Mouse (Mus musculus) CD4-positive helper T cell, adult 2 months (primary cell): ENCODE measurements at regions not wholly inside any gene's neighbourhood (a gene's known extent, or its start where the extent isn't known, plus 50 kb on each side); places are given as distances from the start of the nearest gene placed in this dataset.

Experiments used
- DNase-seq: peaks from one replicate; pipeline ENCODE4 v3.0.0-alpha.2; 2012; ENCODE audit warnings: low read depth, missing footprints, low spot score

DNA sequence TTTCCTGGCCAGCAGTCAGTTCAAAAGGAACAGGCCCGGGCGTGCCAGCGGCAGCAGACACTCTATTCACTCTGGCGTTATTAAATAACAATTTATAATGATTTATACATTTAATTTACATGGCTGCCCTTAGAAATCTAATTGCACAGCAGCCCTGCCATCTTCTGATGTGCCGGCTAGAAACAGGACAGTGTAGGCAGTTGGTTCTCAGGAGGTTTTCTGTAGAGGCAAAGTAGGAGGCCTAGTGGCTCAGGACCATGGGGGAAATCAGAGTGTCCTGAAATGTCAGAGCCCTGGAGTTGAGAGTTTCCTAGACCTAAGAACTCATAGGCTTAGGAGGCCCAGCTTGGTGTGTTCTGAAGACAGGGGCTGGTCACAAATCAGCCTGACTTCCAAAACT is 225.2 kb upstream of the Foxq1 start:
- no peak for DNase-seq

- DNase-seq, result no peak
These were observed 221.0 kb upstream of the Foxq1 start for GRCm38 (mm10) chr13:31334981-31335380.

- no peak for DNase-seq
These were observed 218.3 kb upstream of the Foxq1 start for GRCm38 (mm10) chr13:31337631-31338030.

DNA sequence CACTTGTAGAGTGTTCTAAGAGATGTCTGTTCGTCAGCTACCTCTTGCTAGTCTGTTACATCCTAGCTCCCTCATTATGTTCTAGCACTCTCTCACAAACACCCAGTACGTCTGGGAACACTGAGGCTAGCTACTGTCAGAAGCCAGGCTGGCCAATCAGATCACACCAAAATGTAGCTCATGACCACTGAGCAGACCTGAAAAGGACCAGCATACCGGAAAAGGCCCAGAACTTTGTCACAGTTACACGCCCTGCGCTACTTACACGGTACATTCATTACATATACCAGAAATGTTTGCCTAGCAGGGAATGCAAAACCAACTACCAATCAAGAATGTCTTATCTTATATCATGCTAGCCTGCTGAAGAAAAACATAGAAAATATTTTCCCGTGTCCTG is 216.5 kb upstream of the Foxq1 start:
- DNase-seq, result no peak

DNA sequence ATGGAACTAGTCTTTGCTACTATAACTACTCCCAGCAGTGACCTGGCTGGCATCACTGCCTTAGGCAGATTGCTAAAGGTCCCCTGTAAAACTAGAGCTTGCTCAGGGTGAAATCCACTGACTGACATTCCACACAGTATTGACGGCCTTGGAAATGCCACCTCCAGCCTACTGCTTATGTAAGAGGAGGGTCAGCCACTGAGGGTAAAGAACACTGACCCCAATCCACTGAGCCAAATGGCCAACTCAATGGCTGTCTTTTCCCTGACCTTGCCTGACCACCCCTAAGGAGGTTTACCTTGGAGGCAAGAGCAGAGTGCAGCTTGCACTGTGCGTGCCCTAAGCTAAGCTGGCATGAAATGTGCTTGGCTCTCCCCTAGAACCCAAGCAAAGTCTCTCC is 216.0 kb upstream of the Foxq1 start:
- DNase-seq, result no peak

DNA sequence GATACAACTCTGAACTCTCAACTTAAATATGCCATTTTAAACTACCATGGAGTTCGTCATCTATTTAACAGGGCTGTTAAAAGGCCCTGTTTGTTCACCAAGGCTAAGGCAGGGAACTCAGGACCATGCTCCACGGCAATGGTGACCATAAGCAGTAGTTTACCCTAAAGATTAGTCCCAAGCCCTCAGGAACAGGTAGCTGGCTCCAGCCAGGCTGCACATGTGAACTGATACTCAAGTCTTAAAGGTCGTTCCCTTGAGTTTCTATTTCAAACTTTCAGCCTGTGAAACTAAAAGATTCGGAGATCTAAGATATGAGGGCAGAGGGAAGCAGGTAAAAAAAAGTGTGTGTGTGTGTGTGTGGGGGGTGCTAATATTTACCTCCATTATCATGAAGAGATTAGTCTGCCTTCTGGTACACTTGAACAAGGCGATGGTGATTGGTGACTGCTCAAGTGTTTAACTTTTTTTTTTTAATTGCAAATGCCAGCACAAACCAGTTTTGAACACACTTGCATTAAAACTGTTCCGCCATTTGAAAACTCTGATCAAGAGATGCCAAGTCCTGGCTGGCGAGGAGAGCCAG is 215.5 kb upstream of the Foxq1 start:
- no peak for DNase-seq

GRCm38 (mm10) chr13:31341282-31342100 is 214.4 kb upstream of the Foxq1 start:
- DNase-seq, result no peak

DNA sequence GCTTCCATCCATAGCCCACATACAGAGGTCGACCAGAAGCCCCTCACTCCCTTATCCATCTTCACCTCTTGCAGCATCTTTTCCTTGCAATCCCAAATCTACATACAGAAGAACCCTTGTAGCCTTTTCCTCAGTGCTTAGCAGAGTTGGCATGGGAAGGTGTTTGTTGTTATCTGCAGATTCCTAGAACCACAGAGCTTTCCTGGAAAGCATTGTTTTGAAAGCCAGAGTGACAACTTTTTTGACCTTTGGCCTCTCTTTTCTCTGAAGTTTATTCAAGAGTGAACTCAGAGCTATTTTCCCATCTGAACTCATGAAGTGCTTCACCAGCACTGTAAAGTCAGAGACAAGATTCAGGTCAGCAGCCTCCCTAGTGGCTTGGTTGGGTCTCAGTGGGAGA is 209.7 kb upstream of the Foxq1 start:
- DNase-seq, result no peak

DNA sequence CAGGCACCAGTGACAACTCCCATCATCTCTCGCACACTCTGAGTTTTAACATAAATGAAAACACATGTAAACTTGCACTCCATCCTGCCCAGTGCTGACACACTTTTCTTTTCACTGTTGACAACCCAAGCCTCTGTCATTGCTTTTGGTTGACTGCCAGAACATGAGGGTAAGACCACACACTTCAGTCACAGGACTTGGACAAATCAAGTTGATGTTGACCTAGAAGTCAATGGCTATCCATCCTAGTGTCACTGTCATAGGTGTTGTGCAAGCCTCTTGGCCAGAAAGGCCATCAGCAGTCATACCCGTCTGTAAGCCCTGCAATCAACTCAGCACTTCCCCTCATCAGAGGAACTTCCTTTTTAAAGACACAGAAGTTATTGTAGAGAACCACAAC is 208.9 kb upstream of the Foxq1 start:
- no peak for DNase-seq

- no peak for DNase-seq
These were observed 206.3 kb upstream of the Foxq1 start for GRCm38 (mm10) chr13:31349671-31350070.

DNA sequence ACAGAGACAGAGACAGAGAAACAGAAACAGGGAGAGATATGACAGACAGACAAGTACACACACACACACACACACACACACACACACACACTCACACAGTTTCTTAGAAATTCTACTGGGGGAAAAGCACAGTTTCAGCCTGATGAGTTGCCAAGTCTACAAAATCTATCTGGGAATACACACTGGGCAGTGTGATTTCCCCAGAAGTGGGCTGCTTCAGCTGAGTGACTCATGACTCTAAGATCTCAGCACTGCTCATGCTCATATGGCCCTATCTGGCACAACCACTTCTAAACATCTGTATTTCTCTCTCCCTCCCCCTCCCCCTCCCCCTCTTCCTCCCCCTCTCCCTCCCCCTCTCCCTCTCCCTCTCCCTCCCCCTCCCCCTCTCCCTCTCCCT is 204.5 kb upstream of the Foxq1 start:
- DNase-seq, result no peak

- DNase-seq, result no peak
These were observed 203.1 kb upstream of the Foxq1 start for GRCm38 (mm10) chr13:31352825-31353224.

- DNase-seq, result no peak
These were observed 196.6 kb upstream of the Foxq1 start for GRCm38 (mm10) chr13:31359353-31359752.

DNA sequence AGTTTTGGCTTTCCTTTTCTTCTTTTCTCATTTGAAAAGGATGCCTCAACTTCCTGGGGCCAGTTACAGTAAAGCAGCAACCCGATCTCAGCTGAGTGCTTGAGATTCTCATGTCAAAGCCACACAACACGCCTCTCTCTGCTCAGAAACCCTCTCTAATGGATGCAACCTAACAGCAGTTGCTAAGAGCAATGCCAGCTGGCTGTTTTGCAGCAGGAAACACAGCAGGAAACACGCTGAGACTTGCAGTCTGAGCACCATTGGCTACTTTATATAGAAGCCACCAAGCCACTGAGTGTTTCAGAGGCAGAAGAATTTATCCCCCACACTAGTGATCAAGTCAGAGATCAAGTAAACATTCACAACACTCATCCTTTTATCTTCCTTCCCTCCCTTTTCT is 193.5 kb upstream of the Foxq1 start:
- no peak for DNase-seq

DNA sequence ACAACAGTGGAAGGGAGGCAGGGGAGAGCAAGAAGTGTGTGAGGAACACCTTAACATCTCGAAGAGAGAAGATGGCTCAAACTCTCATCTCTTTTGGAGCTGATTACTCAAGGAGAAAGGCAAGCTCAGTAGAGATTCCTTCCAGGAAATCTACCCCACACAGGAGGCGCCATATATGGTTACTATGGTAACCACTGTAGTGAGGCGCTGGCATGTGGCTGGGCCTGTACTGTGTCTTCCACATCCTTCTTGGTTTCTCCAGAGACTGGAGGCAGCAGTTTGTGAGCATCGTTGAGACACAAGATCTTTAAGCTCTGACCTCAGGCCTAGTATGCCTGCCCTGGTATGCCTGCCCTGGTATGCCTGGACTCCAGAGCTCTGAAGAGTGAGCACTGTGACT is 191.6 kb upstream of the Foxq1 start:
- no peak for DNase-seq

DNA sequence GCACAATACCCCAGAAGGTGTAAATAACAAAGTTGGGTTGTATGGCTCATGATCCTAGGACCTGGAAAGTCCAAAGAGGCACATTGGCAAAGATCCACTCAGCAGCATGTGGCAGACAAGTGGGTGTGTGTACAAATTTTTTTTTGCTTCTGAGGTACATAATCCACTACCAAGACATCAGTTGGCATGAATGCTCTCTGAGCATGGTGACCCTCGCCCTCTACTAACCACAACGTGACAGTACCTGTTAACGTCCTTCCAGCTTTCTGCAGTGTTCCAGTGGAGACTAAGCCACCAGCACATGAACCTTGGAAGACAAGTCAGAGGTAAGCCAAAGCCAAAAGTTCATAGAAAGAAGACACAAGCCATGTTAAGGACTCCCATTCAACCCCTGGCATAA is 188.7 kb upstream of the Foxq1 start:
- DNase-seq, result no peak

DNA sequence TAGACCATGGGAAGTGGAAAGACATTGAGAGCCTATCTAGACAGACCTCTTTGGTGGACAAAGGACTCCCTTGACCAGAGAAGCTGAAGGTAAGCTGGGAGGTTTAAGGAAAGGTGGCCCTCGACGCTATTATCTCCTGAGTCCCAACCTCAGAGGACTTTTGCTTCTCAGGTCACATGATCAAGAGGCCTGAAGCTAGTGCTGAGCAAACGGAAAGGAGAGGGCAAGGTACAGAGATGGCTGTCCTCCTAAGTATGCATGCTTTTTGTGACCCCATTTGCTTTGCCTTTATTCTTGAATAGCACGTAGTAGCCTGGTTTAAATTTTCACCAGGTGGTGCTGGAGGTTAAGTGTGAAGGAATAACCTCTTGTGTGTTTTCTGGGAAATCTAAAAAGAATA is 186.8 kb upstream of the Foxq1 start:
- DNase-seq, result no peak

DNA sequence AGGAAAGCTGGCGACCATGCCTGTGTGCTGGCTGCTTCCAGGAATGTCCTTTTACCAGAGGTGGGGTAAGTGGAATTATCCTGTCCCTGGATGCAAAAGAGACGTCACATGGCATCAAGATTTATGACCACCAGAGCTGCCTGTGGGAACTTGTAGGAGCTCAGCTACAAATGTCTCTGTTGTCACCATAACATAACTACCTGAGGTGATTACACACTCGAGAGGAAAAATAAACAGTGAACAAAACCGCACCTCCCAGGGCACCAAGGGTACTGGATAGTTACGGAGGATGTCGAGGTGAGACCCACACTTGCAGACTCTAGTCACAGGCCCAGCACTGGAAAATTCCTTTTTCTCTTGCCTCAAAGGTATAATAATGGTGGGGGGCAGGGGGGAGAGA is 185.1 kb upstream of the Foxq1 start:
- no peak for DNase-seq

DNA sequence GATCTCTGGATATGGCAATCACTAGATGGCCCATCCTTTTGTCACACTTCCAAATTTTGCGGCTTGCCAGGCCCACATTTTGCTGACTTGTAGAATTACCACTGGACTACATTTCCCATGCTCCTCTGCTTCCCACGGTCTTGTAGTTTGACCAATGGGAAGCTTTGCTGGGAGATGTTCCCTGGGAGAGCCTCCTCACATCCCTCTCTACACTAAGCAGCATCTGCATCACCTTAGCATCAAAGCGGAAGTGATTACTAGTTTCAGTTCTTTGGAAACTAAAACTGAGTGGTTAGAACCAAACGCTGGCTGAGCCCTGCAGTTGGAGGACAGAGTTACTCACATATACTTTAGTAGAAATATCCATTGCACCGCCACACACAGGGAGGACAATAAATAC is 181.9 kb upstream of the Foxq1 start:
- DNase-seq, result no peak

DNA sequence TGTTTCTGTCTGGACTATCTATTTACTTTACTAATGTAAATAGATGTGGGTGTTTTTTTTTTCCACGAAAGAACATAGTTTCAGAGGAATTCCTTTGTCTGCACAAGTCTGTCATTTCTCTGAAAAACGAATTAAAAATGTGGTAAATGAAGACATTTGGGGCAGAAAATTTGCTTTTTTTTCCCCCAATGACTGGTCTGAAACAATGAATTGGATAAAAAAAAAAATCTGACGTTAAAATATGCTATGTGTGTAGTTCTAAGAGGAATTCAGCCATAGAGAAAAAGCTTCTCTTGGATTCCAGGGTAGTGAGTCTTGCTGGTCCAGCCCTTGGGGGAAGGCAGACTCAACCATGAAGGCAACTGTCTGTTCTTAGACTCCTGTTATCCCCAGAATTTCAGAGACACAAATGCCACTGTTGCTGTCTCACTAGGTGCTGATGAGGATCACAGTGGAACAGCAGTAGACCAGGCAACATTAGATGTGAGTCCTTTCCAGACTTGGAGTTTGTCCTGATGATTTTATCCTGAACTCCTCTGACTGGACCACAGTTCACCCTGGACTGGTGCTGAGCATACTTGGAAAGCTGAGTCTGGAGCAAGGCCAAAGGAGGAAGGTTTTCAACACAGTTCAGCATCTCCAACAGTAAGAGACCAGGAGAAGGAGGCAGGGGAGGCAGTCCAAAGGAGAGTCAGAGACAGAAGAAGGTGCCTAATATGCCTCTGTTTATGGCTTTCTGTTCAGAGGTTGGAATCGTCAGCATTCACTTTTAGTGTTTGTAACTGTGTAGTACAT is 162.3 kb upstream of the Foxq1 start:
- no peak for DNase-seq

DNA sequence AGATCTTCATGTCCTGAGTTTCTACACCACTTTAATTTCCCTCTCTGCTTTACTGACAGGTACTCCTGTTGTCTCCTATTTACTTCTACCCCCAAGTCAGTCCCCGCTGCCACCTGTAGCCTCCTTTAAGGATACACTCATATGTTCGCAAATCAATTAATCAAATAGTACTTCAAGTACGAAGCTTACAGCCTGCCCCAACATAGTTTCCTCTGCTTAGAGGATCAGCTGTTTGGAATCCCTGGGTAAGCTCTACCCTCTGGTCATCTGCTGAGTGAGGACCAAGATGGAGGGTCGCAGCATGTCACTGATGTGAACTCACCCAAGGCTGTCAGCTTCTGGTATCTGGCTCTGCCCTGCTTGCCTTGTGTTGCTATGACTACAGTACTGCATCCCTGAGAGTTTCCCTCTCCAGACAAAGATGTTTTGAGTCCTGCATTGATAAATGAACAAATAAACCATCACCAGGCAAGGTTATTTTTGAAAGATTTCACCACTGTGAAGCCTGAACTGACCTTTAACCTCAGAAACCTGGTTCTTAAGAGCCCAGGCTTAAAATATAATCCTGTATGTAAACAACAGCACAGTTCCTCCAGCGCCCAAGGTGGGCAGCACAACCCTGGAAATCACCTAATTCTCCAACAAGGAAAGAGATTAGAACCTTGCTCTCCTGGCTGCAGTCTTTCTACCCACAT is 159.6 kb upstream of the Foxq1 start:
- DNase-seq, result no peak

DNA sequence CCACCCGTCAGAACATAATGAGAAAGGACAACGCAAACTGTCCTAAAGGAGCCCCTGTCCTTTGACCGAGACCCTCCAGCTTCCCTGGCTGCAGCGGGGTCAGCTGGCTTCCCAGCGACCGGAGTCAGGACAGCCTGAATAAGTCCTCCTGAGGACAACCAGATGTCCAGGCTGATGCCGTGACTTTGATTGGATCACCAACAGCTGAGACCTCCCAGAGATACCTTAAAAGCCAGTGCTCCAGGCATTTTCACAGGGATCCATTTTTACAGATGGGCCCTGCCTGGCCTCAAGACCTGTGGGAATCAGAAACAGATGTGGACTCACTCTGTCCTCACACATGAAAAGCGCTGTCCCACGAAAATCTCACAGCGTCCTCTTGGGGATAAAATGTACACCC is 158.7 kb upstream of the Foxq1 start:
- DNase-seq, result no peak
